Mouse (Mus musculus): Measurements from ENCODE around the gene Slc1a1. TPM values are rescaled to one million over a fixed set of nuclear protein-coding genes. Genes with fewer than 3 reads are reported as not detected.

The Slc1a1 gene
- polyA plus RNA-seq, 1 experiment from 2014 or later, result 0.41 TPM

- no peaks in the 10 kb centered on the region for H3K27me3 ChIP-seq (replicated peaks; ENCODE audit: control insufficient read depth, insufficient read depth, low read length)
- DNase-seq (ENCODE audit: low spot score) (no peak), ATAC-seq (replicated peaks; ENCODE audit: low FRiP score, low TSS enrichment, low read depth) (no peak)
- no peak overlapping the region for H3K4me2 ChIP-seq (ENCODE audit: low read length)
- H3K27ac ChIP-seq (ENCODE audit: low read depth), result no peak overlapping the region
- H3K9ac ChIP-seq (ENCODE audit: low read length), result no peak overlapping the region
- no peaks in the 10 kb centered on the region for H3K9me3 ChIP-seq (ENCODE audit: control insufficient read depth, low read length)
- no peaks in the 10 kb centered on the region for H3K36me3 ChIP-seq (ENCODE audit: control insufficient read depth, insufficient read depth, low read length)
- no peaks in the 10 kb centered on the region for H3K4me1 ChIP-seq (replicated peaks; ENCODE audit: control insufficient read depth, insufficient read depth, low read length)
- 45% methylated on average over 4 of the region's 4 CpGs for WGBS
- H3K4me3 ChIP-seq (ENCODE audit: low read depth, low read length), result no peak overlapping the region
These were observed 111.9 kb downstream of the Slc1a1 start for GRCm38 (mm10) chr19:28946782-28947181.

DNA sequence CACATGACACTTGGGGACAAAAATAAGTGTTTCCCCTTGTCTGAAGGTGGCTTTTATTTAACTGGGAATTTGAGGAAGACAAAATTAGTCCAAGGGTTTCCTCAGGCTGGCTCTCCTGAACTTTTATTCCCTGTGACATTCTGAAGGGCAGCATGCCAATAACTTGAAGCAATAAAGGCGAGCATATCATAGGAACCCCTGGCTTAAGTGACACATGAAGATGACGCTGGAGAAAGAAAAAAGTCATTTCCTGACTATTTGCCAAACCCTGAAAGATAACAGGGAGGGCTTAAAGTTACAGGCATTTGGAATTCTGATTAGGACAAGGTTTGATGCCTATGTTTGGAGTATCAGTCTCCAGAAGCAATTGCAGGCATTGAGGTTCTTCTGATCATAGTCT lies 112.5 kb downstream of the Slc1a1 start:
- no peak overlapping the region for H3K4me3 ChIP-seq (ENCODE audit: low read depth, low read length)
- no peaks in the 10 kb centered on the region for H3K36me3 ChIP-seq (ENCODE audit: control insufficient read depth, insufficient read depth, low read length)
- H3K27ac ChIP-seq (ENCODE audit: low read depth), result no peak overlapping the region
- DNase-seq (ENCODE audit: low spot score) (no peak), ATAC-seq (replicated peaks; ENCODE audit: low FRiP score, low TSS enrichment, low read depth) (no peak)
- H3K4me1 ChIP-seq (replicated peaks; ENCODE audit: control insufficient read depth, insufficient read depth, low read length), result no peaks in the 10 kb centered on the region
- H3K9ac ChIP-seq (ENCODE audit: low read length), result no peak overlapping the region
- no peaks in the 10 kb centered on the region for H3K9me3 ChIP-seq (ENCODE audit: control insufficient read depth, low read length)
- 46% methylated on average over 2 of the region's 2 CpGs for WGBS
- no peak overlapping the region for H3K4me2 ChIP-seq (ENCODE audit: low read length)
- no peaks in the 10 kb centered on the region for H3K27me3 ChIP-seq (replicated peaks; ENCODE audit: control insufficient read depth, insufficient read depth, low read length)

GRCm38 (mm10) chr19:28951251-28951650 lies 116.4 kb downstream of the Slc1a1 start:
- DNase-seq (ENCODE audit: low spot score) (no peak), ATAC-seq (replicated peaks; ENCODE audit: low FRiP score, low TSS enrichment, low read depth) (no peak)
- Histone ChIP-seq H3K4me2 (ENCODE audit: low read length) (no peak overlapping the region), H3K9ac (ENCODE audit: low read length) (no peak overlapping the region), H3K4me1 (replicated peaks; ENCODE audit: control insufficient read depth, insufficient read depth, low read length) (no peaks in the 10 kb centered on the region), H3K36me3 (ENCODE audit: control insufficient read depth, insufficient read depth, low read length) (no peaks in the 10 kb centered on the region), H3K9me3 (ENCODE audit: control insufficient read depth, low read length) (no peaks in the 10 kb centered on the region), H3K27ac (ENCODE audit: low read depth) (no peak overlapping the region), H3K4me3 (ENCODE audit: low read depth, low read length) (no peak overlapping the region), H3K27me3 (replicated peaks; ENCODE audit: control insufficient read depth, insufficient read depth, low read length) (no peaks in the 10 kb centered on the region)
- 86% methylated on average over 5 of the region's 5 CpGs for WGBS

- H3K9ac ChIP-seq (ENCODE audit: low read length), result no peak overlapping the region; the same call in 1 of the 2 replicates
- no peak overlapping the region for H3K4me3 ChIP-seq (ENCODE audit: low read depth, low read length)
- DNase-seq (ENCODE audit: low spot score) (no peak), ATAC-seq (replicated peaks; ENCODE audit: low FRiP score, low TSS enrichment, low read depth) (no peak)
- peak overlapping the region; percentile 83 for H3K4me2 ChIP-seq (ENCODE audit: low read length)
- H3K27ac ChIP-seq (ENCODE audit: low read depth), result no peak overlapping the region
- peaks cover 6% of the 10 kb centered on the region; the same call in 1 of the 2 replicates for H3K4me1 ChIP-seq (replicated peaks; ENCODE audit: control insufficient read depth, insufficient read depth, low read length)
- H3K27me3 ChIP-seq (replicated peaks; ENCODE audit: control insufficient read depth, insufficient read depth, low read length), result no peaks in the 10 kb centered on the region
- 48% methylated on average over 3 of the region's 3 CpGs for WGBS
- H3K36me3 ChIP-seq (ENCODE audit: control insufficient read depth, insufficient read depth, low read length), result no peaks in the 10 kb centered on the region
- no peaks in the 10 kb centered on the region for H3K9me3 ChIP-seq (ENCODE audit: control insufficient read depth, low read length)
These were observed 128.3 kb downstream of the Slc1a1 start for GRCm38 (mm10) chr19:28963113-28963512.

- H3K4me3 ChIP-seq (ENCODE audit: low read depth, low read length), result peak overlapping the region; percentile 70
- peak overlapping the region; percentile 69 for H3K9ac ChIP-seq (ENCODE audit: low read length)
- ATAC-seq (replicated peaks; ENCODE audit: low FRiP score, low TSS enrichment, low read depth) (no peak), DNase-seq (ENCODE audit: low spot score) (no peak)
- no peak overlapping the region for H3K27ac ChIP-seq (ENCODE audit: low read depth)
- H3K36me3 ChIP-seq (ENCODE audit: control insufficient read depth, insufficient read depth, low read length), result no peaks in the 10 kb centered on the region
- no peaks in the 10 kb centered on the region for H3K9me3 ChIP-seq (ENCODE audit: control insufficient read depth, low read length)
- peak overlapping the region; percentile 83 for H3K4me2 ChIP-seq (ENCODE audit: low read length)
- no peaks in the 10 kb centered on the region for H3K27me3 ChIP-seq (replicated peaks; ENCODE audit: control insufficient read depth, insufficient read depth, low read length)
- WGBS, result 9% methylated on average over 4 of the region's 4 CpGs
- H3K4me1 ChIP-seq (replicated peaks; ENCODE audit: control insufficient read depth, insufficient read depth, low read length), result peaks cover 6% of the 10 kb centered on the region; the same call in 1 of the 2 replicates
These were observed 128.6 kb downstream of the Slc1a1 start for GRCm38 (mm10) chr19:28963513-28963841.

Other genes starting within 250 kb of the Slc1a1 start
- 1.9 and 2.1 TPM in 2 replicates for gene Glis3, start 155.0 kb upstream of the Slc1a1 start, polyA plus RNA-seq (2014; fragmentation: Nextera tagmentation; extraction: Ambion mirVana)
- gene Plpp6, start 128.9 kb downstream of the Slc1a1 start, polyA plus RNA-seq (2014; fragmentation: Nextera tagmentation; extraction: Ambion mirVana), result 10.1 and 13.5 TPM in 2 replicates
- 0.23 and 0.56 TPM in 2 replicates for gene 4430402I18Rik, start 132.8 kb downstream of the Slc1a1 start, polyA plus RNA-seq (2014; fragmentation: Nextera tagmentation; extraction: Ambion mirVana)
- gene Cdc37l1, start 155.3 kb downstream of the Slc1a1 start, polyA plus RNA-seq (2014; fragmentation: Nextera tagmentation; extraction: Ambion mirVana), result 42.9 and 46.7 TPM in 2 replicates
- 86.5 and 88.3 TPM in 2 replicates for gene Ak3, start 212.9 kb downstream of the Slc1a1 start, polyA plus RNA-seq (2014; fragmentation: Nextera tagmentation; extraction: Ambion mirVana)

All from intestine, embryonic 14.5 days (tissue).